Mouse (Mus musculus): Measurements from ENCODE around the gene Bcl7c. TPM values are rescaled to one million over a fixed set of nuclear protein-coding genes. Genes with fewer than 3 reads are reported as not detected.

The Bcl7c gene
- polyA plus RNA-seq, 1 experiment from 2014 or later, result 41.7 TPM

- no peak overlapping the region for H3K27ac ChIP-seq (ENCODE audit: low read length)
- no peak overlapping the region for H3K9ac ChIP-seq (ENCODE audit: low read depth, low read length)
- no peaks in the 10 kb centered on the region for H3K4me1 ChIP-seq (ENCODE audit: control insufficient read depth, insufficient read depth, low read length)
- no peak overlapping the region for H3K4me2 ChIP-seq (ENCODE audit: low read length)
- no peaks in the 10 kb centered on the region for H3K9me3 ChIP-seq (replicated peaks; ENCODE audit: control insufficient read depth, low read length, poor library complexity, severe bottlenecking)
- no peak for ATAC-seq
- H3K27me3 ChIP-seq (ENCODE audit: control insufficient read depth, insufficient read depth, low read depth, low read length), result no peaks in the 10 kb centered on the region
- H3K36me3 ChIP-seq (ENCODE audit: control insufficient read depth, insufficient read depth, low read length), result no peaks in the 10 kb centered on the region
- 29% methylated on average over 2 of the region's 2 CpGs for WGBS
- no peak overlapping the region for H3K4me3 ChIP-seq (ENCODE audit: low read depth, low read length)
Measured at GRCm38 (mm10) chr7:127725490-127725889, 16.8 kb upstream of the Bcl7c start.

- no peak overlapping the region for H3K27ac ChIP-seq (ENCODE audit: low read length)
- WGBS, result 86% methylated on average over 6 of the region's 6 CpGs
- H3K36me3 ChIP-seq (ENCODE audit: control insufficient read depth, insufficient read depth, low read length), result no peaks in the 10 kb centered on the region
- no peak overlapping the region for H3K4me3 ChIP-seq (ENCODE audit: low read depth, low read length)
- no peaks in the 10 kb centered on the region for H3K9me3 ChIP-seq (replicated peaks; ENCODE audit: control insufficient read depth, low read length, poor library complexity, severe bottlenecking)
- H3K9ac ChIP-seq (ENCODE audit: low read depth, low read length), result no peak overlapping the region
- peaks cover 5% of the 10 kb centered on the region; the same call in 1 of the 2 replicates for H3K4me1 ChIP-seq (ENCODE audit: control insufficient read depth, insufficient read depth, low read length)
- no peak overlapping the region for H3K4me2 ChIP-seq (ENCODE audit: low read length)
- ATAC-seq, result no peak
- H3K27me3 ChIP-seq (ENCODE audit: control insufficient read depth, insufficient read depth, low read depth, low read length), result no peaks in the 10 kb centered on the region
Measured at GRCm38 (mm10) chr7:127719258-127719657, 10.5 kb upstream of the Bcl7c start.

- Histone ChIP-seq H3K36me3 (ENCODE audit: control insufficient read depth, insufficient read depth, low read length) (no peaks in the 10 kb centered on the region), H3K4me3 (ENCODE audit: low read depth, low read length) (no peak overlapping the region), H3K27ac (ENCODE audit: low read length) (no peak overlapping the region), H3K9me3 (replicated peaks; ENCODE audit: control insufficient read depth, low read length, poor library complexity, severe bottlenecking) (no peaks in the 10 kb centered on the region), H3K27me3 (ENCODE audit: control insufficient read depth, insufficient read depth, low read depth, low read length) (no peaks in the 10 kb centered on the region), H3K4me1 (ENCODE audit: control insufficient read depth, insufficient read depth, low read length) (peaks cover 8% of the 10 kb centered on the region), H3K4me2 (ENCODE audit: low read length) (no peak overlapping the region), H3K9ac (ENCODE audit: low read depth, low read length) (no peak overlapping the region)
- no peak for ATAC-seq
- 83% methylated on average over 6 of the region's 6 CpGs for WGBS
Measured at GRCm38 (mm10) chr7:127718339-127718738, 9.6 kb upstream of the Bcl7c start.

GRCm38 (mm10) chr7:127716992-127717391, 8.3 kb upstream of the Bcl7c start:
- Histone ChIP-seq H3K9me3 (replicated peaks; ENCODE audit: control insufficient read depth, low read length, poor library complexity, severe bottlenecking) (no peaks in the 10 kb centered on the region), H3K36me3 (ENCODE audit: control insufficient read depth, insufficient read depth, low read length) (no peaks in the 10 kb centered on the region), H3K9ac (ENCODE audit: low read depth, low read length) (peak overlapping the region; percentile 69), H3K4me3 (ENCODE audit: low read depth, low read length) (peak overlapping the region; percentile 43), H3K27ac (ENCODE audit: low read length) (0 out of 2 replicates have a peak overlapping the region, but pooled peaks have one; percentile 20), H3K4me2 (ENCODE audit: low read length) (peak overlapping the region; percentile 80), H3K4me1 (ENCODE audit: control insufficient read depth, insufficient read depth, low read length) (peaks cover 10% of the 10 kb centered on the region), H3K27me3 (ENCODE audit: control insufficient read depth, insufficient read depth, low read depth, low read length) (no peaks in the 10 kb centered on the region)
- peak; percentile 55 for ATAC-seq
- WGBS, result 1% methylated on average over 40 of the region's 41 CpGs

GRCm38 (mm10) chr7:127714816-127715215, 6.1 kb upstream of the Bcl7c start:
- H3K36me3 ChIP-seq (ENCODE audit: control insufficient read depth, insufficient read depth, low read length), result no peaks in the 10 kb centered on the region
- 87% methylated on average over 4 of the region's 4 CpGs for WGBS
- H3K4me1 ChIP-seq (ENCODE audit: control insufficient read depth, insufficient read depth, low read length), result peaks cover 10% of the 10 kb centered on the region
- no peak overlapping the region for H3K27ac ChIP-seq (ENCODE audit: low read length)
- H3K27me3 ChIP-seq (ENCODE audit: control insufficient read depth, insufficient read depth, low read depth, low read length), result no peaks in the 10 kb centered on the region
- H3K4me3 ChIP-seq (ENCODE audit: low read depth, low read length), result no peak overlapping the region
- H3K9ac ChIP-seq (ENCODE audit: low read depth, low read length), result no peak overlapping the region
- H3K9me3 ChIP-seq (replicated peaks; ENCODE audit: control insufficient read depth, low read length, poor library complexity, severe bottlenecking), result no peaks in the 10 kb centered on the region
- H3K4me2 ChIP-seq (ENCODE audit: low read length), result no peak overlapping the region
- ATAC-seq, result no peak

- WGBS, result under 1% methylated on average over 27 of the region's 28 CpGs
- Histone ChIP-seq H3K9ac (ENCODE audit: low read depth, low read length) (peak within 1 kb of the TSS; percentile 0), H3K4me2 (ENCODE audit: low read length) (peak within 1 kb of the TSS; percentile 50), H3K4me3 (ENCODE audit: low read depth, low read length) (peak within 1 kb of the TSS; percentile 21), H3K36me3 (ENCODE audit: control insufficient read depth, insufficient read depth, low read length) (no peaks in the 10 kb centered on the region), H3K27ac (ENCODE audit: low read length) (no peak within 1 kb of the TSS), H3K4me1 (ENCODE audit: control insufficient read depth, insufficient read depth, low read length) (peaks cover 19% of the 10 kb centered on the region), H3K9me3 (replicated peaks; ENCODE audit: control insufficient read depth, low read length, poor library complexity, severe bottlenecking) (no peaks in the 10 kb centered on the region), H3K27me3 (ENCODE audit: control insufficient read depth, insufficient read depth, low read depth, low read length) (no peaks in the 10 kb centered on the region)
- peak; percentile 66 for ATAC-seq
Measured at GRCm38 (mm10) chr7:127712461-127713385, 4.0 kb upstream of the Bcl7c start, which contains the start of gene Ctf1. Ctf1 (plus strand) TSS chr7:127712736.

- Histone ChIP-seq H3K9ac (ENCODE audit: low read depth, low read length) (no peak overlapping the region), H3K4me2 (ENCODE audit: low read length) (no peak overlapping the region), H3K4me1 (ENCODE audit: control insufficient read depth, insufficient read depth, low read length) (peaks cover 23% of the 10 kb centered on the region), H3K4me3 (ENCODE audit: low read depth, low read length) (no peak overlapping the region), H3K9me3 (replicated peaks; ENCODE audit: control insufficient read depth, low read length, poor library complexity, severe bottlenecking) (no peaks in the 10 kb centered on the region), H3K27ac (ENCODE audit: low read length) (no peak overlapping the region), H3K36me3 (ENCODE audit: control insufficient read depth, insufficient read depth, low read length) (peaks cover 2% of the 10 kb centered on the region; the same call in 1 of the 2 replicates), H3K27me3 (ENCODE audit: control insufficient read depth, insufficient read depth, low read depth, low read length) (no peaks in the 10 kb centered on the region)
- no peak for ATAC-seq
- WGBS, result 77% methylated on average over 3 of the region's 3 CpGs
Measured at GRCm38 (mm10) chr7:127711456-127711855, 2.7 kb upstream of the Bcl7c start.

GRCm38 (mm10) chr7:127711031-127711430, 2.3 kb upstream of the Bcl7c start:
- WGBS, result 88% methylated on average over 3 of the region's 3 CpGs
- Histone ChIP-seq H3K4me2 (ENCODE audit: low read length) (no peak overlapping the region), H3K4me3 (ENCODE audit: low read depth, low read length) (no peak overlapping the region), H3K27ac (ENCODE audit: low read length) (no peak overlapping the region), H3K27me3 (ENCODE audit: control insufficient read depth, insufficient read depth, low read depth, low read length) (no peaks in the 10 kb centered on the region), H3K4me1 (ENCODE audit: control insufficient read depth, insufficient read depth, low read length) (peaks cover 23% of the 10 kb centered on the region), H3K9me3 (replicated peaks; ENCODE audit: control insufficient read depth, low read length, poor library complexity, severe bottlenecking) (no peaks in the 10 kb centered on the region), H3K9ac (ENCODE audit: low read depth, low read length) (no peak overlapping the region), H3K36me3 (ENCODE audit: control insufficient read depth, insufficient read depth, low read length) (peaks cover 6% of the 10 kb centered on the region; the same call in 1 of the 2 replicates)
- ATAC-seq, result no peak

Data from midbrain, embryonic 16.5 days (tissue).